Mouse (Mus musculus): ENCODE results near the gene Mrap. TPM values are rescaled to one million over a fixed set of nuclear protein-coding genes. Genes with fewer than 3 reads are reported as not detected.

Gene Mrap
- polyA plus RNA-seq, 1 experiment from 2014 or later = 0.21 TPM

- no peak overlapping the region for H3K4me3 ChIP-seq (ENCODE audit: low read depth, low read length)
- H3K9ac ChIP-seq (replicated peaks; ENCODE audit: low read length) = no peak overlapping the region
- 92% methylated on average over 6 of the region's 6 CpGs for WGBS
- no peaks in the 10 kb centered on the region for H3K9me3 ChIP-seq (replicated peaks; ENCODE audit: control insufficient read depth, low read length)
- ATAC-seq (replicated peaks; ENCODE audit: insufficient number of reproducible peaks, low FRiP score, low TSS enrichment, low read depth) = no peak
- no peaks in the 10 kb centered on the region for H3K4me1 ChIP-seq (ENCODE audit: control insufficient read depth, insufficient read depth, low read length)
- peaks cover 2% of the 10 kb centered on the region for H3K36me3 ChIP-seq (replicated peaks; ENCODE audit: control insufficient read depth, insufficient read depth, low read depth, low read length)
- H3K27ac ChIP-seq (replicated peaks; ENCODE audit: low read depth, low read length) = no peak overlapping the region
- H3K4me2 ChIP-seq (ENCODE audit: low read depth, low read length) = no peak overlapping the region
- DNase-seq (ENCODE audit: low spot score) = no peak
- H3K27me3 ChIP-seq (ENCODE audit: control insufficient read depth, insufficient read depth, low read length) = no peaks in the 10 kb centered on the region
These were observed 50.6 kb downstream of the Mrap start for GRCm38 (mm10) chr16:90788580-90788979.

GRCm38 (mm10) chr16:90790946-90791345 lies 52.9 kb downstream of the Mrap start:
- ATAC-seq (replicated peaks; ENCODE audit: insufficient number of reproducible peaks, low FRiP score, low TSS enrichment, low read depth) = no peak
- DNase-seq (ENCODE audit: low spot score) = no peak
- H3K36me3 ChIP-seq (replicated peaks; ENCODE audit: control insufficient read depth, insufficient read depth, low read depth, low read length) = peaks cover 2% of the 10 kb centered on the region
- WGBS = 93% methylated on average over 6 of the region's 6 CpGs
- no peak overlapping the region for H3K9ac ChIP-seq (replicated peaks; ENCODE audit: low read length)
- no peaks in the 10 kb centered on the region for H3K9me3 ChIP-seq (replicated peaks; ENCODE audit: control insufficient read depth, low read length)
- H3K4me2 ChIP-seq (ENCODE audit: low read depth, low read length) = no peak overlapping the region
- H3K27me3 ChIP-seq (ENCODE audit: control insufficient read depth, insufficient read depth, low read length) = no peaks in the 10 kb centered on the region
- H3K4me3 ChIP-seq (ENCODE audit: low read depth, low read length) = no peak overlapping the region
- H3K4me1 ChIP-seq (ENCODE audit: control insufficient read depth, insufficient read depth, low read length) = no peaks in the 10 kb centered on the region
- no peak overlapping the region for H3K27ac ChIP-seq (replicated peaks; ENCODE audit: low read depth, low read length)

GRCm38 (mm10) chr16:90792066-90792465 lies 54.1 kb downstream of the Mrap start:
- Histone ChIP-seq H3K9ac (replicated peaks; ENCODE audit: low read length) (no peak overlapping the region), H3K4me2 (ENCODE audit: low read depth, low read length) (no peak overlapping the region), H3K9me3 (replicated peaks; ENCODE audit: control insufficient read depth, low read length) (no peaks in the 10 kb centered on the region), H3K4me3 (ENCODE audit: low read depth, low read length) (no peak overlapping the region), H3K4me1 (ENCODE audit: control insufficient read depth, insufficient read depth, low read length) (no peaks in the 10 kb centered on the region), H3K27ac (replicated peaks; ENCODE audit: low read depth, low read length) (no peak overlapping the region), H3K36me3 (replicated peaks; ENCODE audit: control insufficient read depth, insufficient read depth, low read depth, low read length) (no peaks in the 10 kb centered on the region; the same call in 1 of the 2 replicates), H3K27me3 (ENCODE audit: control insufficient read depth, insufficient read depth, low read length) (no peaks in the 10 kb centered on the region)
- ATAC-seq (replicated peaks; ENCODE audit: insufficient number of reproducible peaks, low FRiP score, low TSS enrichment, low read depth) = no peak
- WGBS = 85% methylated on average over 5 of the region's 5 CpGs
- no peak for DNase-seq (ENCODE audit: low spot score)

- H3K4me3 ChIP-seq (ENCODE audit: low read depth, low read length) = no peak overlapping the region
- no peaks in the 10 kb centered on the region for H3K4me1 ChIP-seq (ENCODE audit: control insufficient read depth, insufficient read depth, low read length)
- 82% methylated on average over 3 of the region's 3 CpGs for WGBS
- DNase-seq (ENCODE audit: low spot score) (no peak), ATAC-seq (replicated peaks; ENCODE audit: insufficient number of reproducible peaks, low FRiP score, low TSS enrichment, low read depth) (no peak)
- H3K27ac ChIP-seq (replicated peaks; ENCODE audit: low read depth, low read length) = no peak overlapping the region
- no peak overlapping the region for H3K9ac ChIP-seq (replicated peaks; ENCODE audit: low read length)
- no peaks in the 10 kb centered on the region; the same call in 1 of the 2 replicates for H3K36me3 ChIP-seq (replicated peaks; ENCODE audit: control insufficient read depth, insufficient read depth, low read depth, low read length)
- no peak overlapping the region for H3K4me2 ChIP-seq (ENCODE audit: low read depth, low read length)
- no peaks in the 10 kb centered on the region for H3K27me3 ChIP-seq (ENCODE audit: control insufficient read depth, insufficient read depth, low read length)
- H3K9me3 ChIP-seq (replicated peaks; ENCODE audit: control insufficient read depth, low read length) = no peaks in the 10 kb centered on the region
These were observed 54.5 kb downstream of the Mrap start for GRCm38 (mm10) chr16:90792500-90792899.

- no peak overlapping the region for H3K27ac ChIP-seq (replicated peaks; ENCODE audit: low read depth, low read length)
- peaks cover under 1% of the 10 kb centered on the region; the same call in 1 of the 2 replicates for H3K36me3 ChIP-seq (replicated peaks; ENCODE audit: control insufficient read depth, insufficient read depth, low read depth, low read length)
- no peak overlapping the region for H3K9ac ChIP-seq (replicated peaks; ENCODE audit: low read length)
- no peak overlapping the region for H3K4me3 ChIP-seq (ENCODE audit: low read depth, low read length)
- DNase-seq (ENCODE audit: low spot score) = no peak
- H3K27me3 ChIP-seq (ENCODE audit: control insufficient read depth, insufficient read depth, low read length) = no peaks in the 10 kb centered on the region
- no peaks in the 10 kb centered on the region for H3K9me3 ChIP-seq (replicated peaks; ENCODE audit: control insufficient read depth, low read length)
- no peaks in the 10 kb centered on the region for H3K4me1 ChIP-seq (ENCODE audit: control insufficient read depth, insufficient read depth, low read length)
- no peak overlapping the region for H3K4me2 ChIP-seq (ENCODE audit: low read depth, low read length)
- ATAC-seq (replicated peaks; ENCODE audit: insufficient number of reproducible peaks, low FRiP score, low TSS enrichment, low read depth) = no peak
These were observed 56.7 kb downstream of the Mrap start for GRCm38 (mm10) chr16:90794708-90795107.

DNA sequence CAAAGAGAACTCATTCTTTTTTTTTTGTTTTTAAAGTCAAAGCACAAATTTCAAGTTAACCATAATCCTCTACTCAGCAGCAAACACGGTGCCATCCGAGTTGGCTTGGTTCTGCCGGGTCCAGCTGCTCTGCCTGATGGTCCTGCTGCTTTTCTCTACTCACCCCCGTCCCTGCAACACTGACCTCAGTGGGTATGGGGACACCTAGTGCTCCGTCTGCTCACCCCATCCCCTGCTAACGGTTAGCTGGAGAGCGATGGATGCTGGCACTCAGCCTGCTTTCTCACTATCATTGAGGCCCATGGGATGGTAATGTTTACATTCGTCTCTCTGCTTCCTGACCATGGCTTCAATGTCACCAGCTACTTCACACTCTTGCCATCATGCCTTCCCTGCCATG lies 60.4 kb downstream of the Mrap start:
- H3K27me3 ChIP-seq (ENCODE audit: control insufficient read depth, insufficient read depth, low read length) = no peaks in the 10 kb centered on the region
- H3K9ac ChIP-seq (replicated peaks; ENCODE audit: low read length) = no peak overlapping the region
- no peak overlapping the region for H3K27ac ChIP-seq (replicated peaks; ENCODE audit: low read depth, low read length)
- 88% methylated on average over 8 of the region's 8 CpGs for WGBS
- ATAC-seq (replicated peaks; ENCODE audit: insufficient number of reproducible peaks, low FRiP score, low TSS enrichment, low read depth) (no peak), DNase-seq (ENCODE audit: low spot score) (no peak)
- no peaks in the 10 kb centered on the region for H3K4me1 ChIP-seq (ENCODE audit: control insufficient read depth, insufficient read depth, low read length)
- H3K36me3 ChIP-seq (replicated peaks; ENCODE audit: control insufficient read depth, insufficient read depth, low read depth, low read length) = peaks cover 2% of the 10 kb centered on the region; the same call in 1 of the 2 replicates
- H3K4me2 ChIP-seq (ENCODE audit: low read depth, low read length) = no peak overlapping the region
- H3K4me3 ChIP-seq (ENCODE audit: low read depth, low read length) = no peak overlapping the region
- H3K9me3 ChIP-seq (replicated peaks; ENCODE audit: control insufficient read depth, low read length) = no peaks in the 10 kb centered on the region

DNA sequence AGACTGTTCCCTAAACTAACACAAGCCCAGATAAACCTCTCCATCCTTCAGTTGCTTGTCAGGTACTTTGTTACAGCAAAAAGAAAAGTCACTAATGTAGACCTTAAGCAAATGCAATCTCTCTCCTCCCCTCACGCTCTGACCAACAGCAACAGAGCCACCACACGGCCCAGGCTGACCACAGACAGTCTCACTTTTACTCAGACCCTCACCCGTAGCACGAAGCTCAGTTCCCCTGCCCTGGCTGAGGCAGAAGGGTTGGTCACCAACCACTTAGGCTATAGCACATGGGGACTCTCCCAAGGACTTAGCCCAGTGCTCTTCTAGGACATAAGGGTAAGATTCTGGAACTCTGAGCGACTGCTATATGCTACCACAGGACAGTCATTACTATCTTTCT lies 60.8 kb downstream of the Mrap start:
- ATAC-seq (replicated peaks; ENCODE audit: insufficient number of reproducible peaks, low FRiP score, low TSS enrichment, low read depth) (no peak), DNase-seq (ENCODE audit: low spot score) (no peak)
- Histone ChIP-seq H3K4me3 (ENCODE audit: low read depth, low read length) (no peak overlapping the region), H3K27ac (replicated peaks; ENCODE audit: low read depth, low read length) (no peak overlapping the region), H3K9ac (replicated peaks; ENCODE audit: low read length) (no peak overlapping the region), H3K9me3 (replicated peaks; ENCODE audit: control insufficient read depth, low read length) (no peaks in the 10 kb centered on the region), H3K36me3 (replicated peaks; ENCODE audit: control insufficient read depth, insufficient read depth, low read depth, low read length) (peaks cover 2% of the 10 kb centered on the region; the same call in 1 of the 2 replicates), H3K4me2 (ENCODE audit: low read depth, low read length) (no peak overlapping the region), H3K4me1 (ENCODE audit: control insufficient read depth, insufficient read depth, low read length) (no peaks in the 10 kb centered on the region), H3K27me3 (ENCODE audit: control insufficient read depth, insufficient read depth, low read length) (no peaks in the 10 kb centered on the region)
- WGBS = 90% methylated on average over 5 of the region's 5 CpGs
